Mouse (Mus musculus): Measurements from ENCODE around the gene Gh.

GRCm38 (mm10) chr11:106274971-106275411 lies 26.7 kb downstream of the Gh start:
- no peak for TF ChIP-seq TAL1 (IDR thresholded peaks at IDR 0.05; ENCODE audit: low read length)
- TF ChIP-seq GATA1 (IDR thresholded peaks at IDR 0.05; ENCODE audit: low read length) = no peak
